Mouse (Mus musculus): ENCODE results near the gene Col3a1.

The Col3a1 gene

DNA sequence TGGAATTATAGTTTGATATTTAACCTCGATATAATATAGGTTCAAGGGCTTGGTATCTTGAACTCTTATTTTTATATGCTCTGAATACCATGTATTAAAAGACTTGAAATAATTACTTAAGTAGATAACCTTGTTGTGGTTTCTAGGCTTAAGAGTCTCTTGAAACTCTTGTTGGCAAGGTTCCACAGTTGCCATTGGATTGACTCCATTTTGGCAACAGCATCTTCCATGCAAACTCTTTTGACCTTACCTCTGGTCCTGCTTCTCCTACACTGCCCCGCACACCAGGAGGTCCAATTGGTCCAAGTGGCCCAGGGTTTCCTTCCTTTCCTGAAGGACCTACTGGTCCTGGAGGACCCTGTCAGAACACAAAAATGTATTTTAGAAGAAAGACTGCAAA lies 70.5 kb downstream of the Col3a1 start:
- peak; percentile 15 for DNase-seq (ENCODE audit: low spot score)

All from lung, postnatal 25 days (tissue).